Mouse (Mus musculus) lung, postnatal 25 days (tissue): ENCODE results near the gene Ssc5d.
"Not testable (repeated sequence)": the region's sequence is repeated elsewhere in the genome, so short reads cannot be mapped to it uniquely, and the experiment has no call there.

Experiments used
- DNase-seq: peaks from one replicate; pipeline ENCODE4 v3.0.0; 2022; ENCODE audit warnings: low spot score

The Ssc5d gene

GRCm38 (mm10) chr7:4925441-4926381, at the start of gene Ssc5d:
Gene Ssc5d (plus strand): TSS chr7:4925785.
- no peak for DNase-seq

- DNase-seq: peak; percentile 95
Measured at GRCm38 (mm10) chr7:4876753-4877221, 48.8 kb upstream of the Ssc5d start, which contains the start of gene Isoc2a. Gene Isoc2a (plus strand): TSS chr7:4877153.

- DNase-seq: no peak
Measured at GRCm38 (mm10) chr7:4877226-4877625, 48.4 kb upstream of the Ssc5d start.

GRCm38 (mm10) chr7:4878186-4878585, 47.4 kb upstream of the Ssc5d start:
- DNase-seq: no peak

GRCm38 (mm10) chr7:4879036-4879435, 46.5 kb upstream of the Ssc5d start:
- not testable (repeated sequence) for DNase-seq

- DNase-seq: no peak
Measured at GRCm38 (mm10) chr7:4886680-4887079, 38.9 kb upstream of the Ssc5d start.

GRCm38 (mm10) chr7:4895186-4895585, 30.4 kb upstream of the Ssc5d start:
- no peak for DNase-seq

- no peak for DNase-seq
Measured at GRCm38 (mm10) chr7:4898851-4899648, 26.5 kb upstream of the Ssc5d start.

- no peak for DNase-seq
Measured at GRCm38 (mm10) chr7:4899649-4900522, 25.7 kb upstream of the Ssc5d start.

- no peak for DNase-seq
Measured at GRCm38 (mm10) chr7:4900523-4900851, 25.1 kb upstream of the Ssc5d start.

- no peak for DNase-seq
Measured at GRCm38 (mm10) chr7:4901171-4901570, 24.4 kb upstream of the Ssc5d start.

GRCm38 (mm10) chr7:4902404-4902803, 23.2 kb upstream of the Ssc5d start:
- DNase-seq: no peak

- DNase-seq: no peak
Measured at GRCm38 (mm10) chr7:4906466-4906950, 19.1 kb upstream of the Ssc5d start, which contains the start of gene Gm36210. Gene Gm36210 (minus strand): TSS chr7:4906516.

- DNase-seq: peak; percentile 43
Measured at GRCm38 (mm10) chr7:4911561-4911960, 14.0 kb upstream of the Ssc5d start.

GRCm38 (mm10) chr7:4912248-4912647, 13.3 kb upstream of the Ssc5d start:
- DNase-seq: no peak

GRCm38 (mm10) chr7:4915007-4915665, 10.4 kb upstream of the Ssc5d start, which contains the start of gene Zfp628:
Gene Zfp628 (plus strand): TSS chr7:4915217.
- peak; percentile 94 for DNase-seq

GRCm38 (mm10) chr7:4915669-4916416, 9.7 kb upstream of the Ssc5d start:
- DNase-seq: no peak

- no peak for DNase-seq
Measured at GRCm38 (mm10) chr7:4917494-4917893, 8.1 kb upstream of the Ssc5d start.

GRCm38 (mm10) chr7:4918681-4919080, 6.9 kb upstream of the Ssc5d start:
- DNase-seq: no peak

- DNase-seq: no peak
Measured at GRCm38 (mm10) chr7:4919096-4919495, 6.5 kb upstream of the Ssc5d start.
